Mouse (Mus musculus) kidney, postnatal 36 days (tissue): ENCODE results near the gene Lrrc75a.
A peak's percentile ranks its signal among the peaks of the same experiment; 100 is the strongest.

Experiments used
- DNase-seq, 2 experiments: peaks; one replicate each; pipeline ENCODE4 v3.0.0; 2021 to 2022; ENCODE audit warnings: mixed read lengths in 2 of 2

Lrrc75a gene

DNA sequence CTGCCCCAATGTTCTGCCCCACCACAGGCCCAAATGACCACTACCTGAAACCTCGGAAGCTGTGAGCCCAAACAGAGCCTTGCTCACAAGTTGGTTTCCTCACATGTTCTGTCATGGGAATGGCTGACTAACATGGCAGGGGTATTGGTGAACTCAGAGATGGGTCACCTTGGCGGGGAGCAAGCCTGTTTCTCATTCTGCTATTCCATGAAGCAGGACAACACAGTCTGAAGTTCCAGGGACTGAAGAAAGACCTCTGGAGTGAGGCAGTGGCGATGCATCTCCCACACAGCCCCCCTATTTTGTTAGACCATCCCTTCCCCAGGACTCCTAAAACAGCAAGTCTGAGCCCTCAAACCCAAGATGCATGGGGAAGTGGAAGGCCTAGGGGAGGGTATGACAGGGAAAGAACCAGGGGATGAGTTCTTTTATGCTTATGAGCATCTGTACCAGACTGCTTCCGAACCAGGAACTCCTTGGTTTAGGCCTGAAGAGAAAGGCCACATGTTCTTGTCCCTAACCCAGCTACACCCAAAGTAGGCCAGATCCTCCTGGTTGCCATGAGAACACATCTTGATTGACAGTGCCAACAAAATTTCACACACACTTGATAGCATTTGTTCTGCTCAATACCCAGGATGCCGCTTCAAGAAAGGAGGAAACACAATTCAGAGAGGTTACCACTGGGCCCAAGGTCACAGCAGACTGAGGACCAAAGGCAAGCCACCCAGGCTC lies 3.6 kb downstream of the Lrrc75a start:
- no peak for DNase-seq

DNA sequence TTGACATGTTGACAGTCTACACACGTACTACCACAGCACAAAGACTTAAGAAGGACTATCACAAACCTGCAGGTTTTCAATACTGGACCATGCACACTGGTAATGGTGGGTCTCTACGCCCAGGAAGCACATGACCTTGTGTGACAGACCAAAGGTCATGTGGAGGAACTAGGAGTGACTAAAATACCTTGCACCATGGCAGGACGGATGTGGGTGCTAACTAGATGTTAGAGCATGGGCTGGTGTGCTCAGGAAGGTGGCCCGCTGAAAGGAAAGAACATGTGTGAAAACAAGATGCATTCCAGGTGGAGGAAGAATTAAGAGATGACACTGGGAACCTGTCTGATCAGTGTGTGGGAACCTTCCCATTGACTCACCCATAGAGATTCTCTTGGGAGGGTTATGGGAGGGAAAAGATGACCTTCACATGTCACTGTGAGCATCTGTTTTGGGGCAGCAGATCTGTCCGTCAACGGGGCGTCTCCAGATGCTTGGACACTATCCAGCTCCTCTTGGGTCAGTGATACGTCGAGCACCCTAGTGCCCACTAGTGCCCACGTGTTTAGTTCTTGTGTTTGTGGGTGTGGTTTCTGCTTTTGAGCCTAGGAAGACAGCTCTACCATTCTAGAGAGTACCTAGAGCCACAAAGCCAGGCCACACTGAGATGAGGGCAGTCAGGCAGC lies 4.5 kb downstream of the Lrrc75a start:
- DNase-seq = no peak

DNA sequence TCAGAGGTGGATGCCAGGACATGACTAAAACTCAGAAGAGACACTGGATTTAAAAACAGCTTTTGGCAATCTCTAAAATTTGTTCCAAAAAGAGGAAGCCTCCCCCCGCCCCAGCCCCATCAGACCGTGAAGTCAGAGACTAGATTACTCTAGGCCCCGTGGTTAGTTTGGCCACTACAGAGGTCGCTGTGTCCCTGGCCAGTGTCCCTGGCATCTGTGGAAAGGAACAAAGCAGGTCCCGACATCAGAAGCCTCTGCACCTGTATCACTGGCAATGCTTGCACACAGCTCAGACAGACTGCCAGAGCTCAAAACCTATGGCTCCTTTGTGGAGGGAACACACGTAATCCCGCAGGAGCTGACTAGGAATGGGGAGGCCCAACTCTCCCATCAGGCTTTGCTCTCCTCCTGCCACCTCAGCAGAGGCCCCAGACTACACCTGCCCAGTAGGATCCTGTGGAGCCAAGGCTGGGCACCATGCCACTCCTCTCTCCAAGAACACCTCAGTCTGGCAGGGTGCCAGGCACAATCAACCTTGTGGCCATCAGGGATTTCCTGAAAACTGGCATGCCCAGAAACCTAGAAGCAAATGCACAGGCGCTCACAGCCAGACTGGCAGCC lies 5.2 kb downstream of the Lrrc75a start:
- peak; percentile 89 to 91 for DNase-seq

DNA sequence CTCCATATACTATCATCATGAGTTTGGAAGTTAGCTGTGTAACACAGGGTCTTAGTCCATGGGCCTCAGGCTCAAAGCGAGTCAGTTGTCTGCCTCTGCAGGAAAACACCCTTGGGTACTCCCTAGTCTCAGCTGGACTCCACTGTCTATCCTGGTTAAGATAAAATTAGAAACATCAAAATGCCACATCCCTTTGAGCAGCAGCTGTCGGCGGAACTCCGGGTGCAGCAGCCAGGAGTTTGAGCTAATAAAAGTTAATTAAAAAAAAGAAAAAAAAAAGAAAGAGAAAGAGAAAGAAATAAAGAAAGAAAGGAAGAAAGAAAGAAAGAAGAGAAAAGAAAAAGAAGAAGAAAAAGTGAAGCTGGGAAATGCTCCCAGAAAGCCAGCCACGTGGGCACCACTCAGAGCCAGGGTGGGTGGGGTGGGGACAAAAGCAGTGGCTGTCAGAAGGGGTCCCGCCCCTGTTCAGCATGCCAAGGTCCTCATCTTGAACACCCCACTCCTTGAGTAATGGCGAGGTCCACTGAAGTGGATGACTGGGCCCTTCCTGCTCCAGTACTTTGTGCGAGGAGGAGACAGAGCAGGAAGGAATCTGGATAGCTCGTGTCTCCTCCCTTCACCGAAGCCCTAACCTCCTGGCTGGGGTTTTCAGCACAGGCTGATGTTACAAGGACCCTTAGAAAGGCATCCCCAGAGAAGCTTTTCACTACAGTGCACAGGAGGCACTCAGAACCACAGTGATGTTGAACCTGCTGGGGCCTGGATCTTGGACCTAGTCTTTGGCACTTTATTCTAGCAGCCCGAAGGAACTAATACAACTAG lies 6.1 kb downstream of the Lrrc75a start:
- DNase-seq = no peak

DNA sequence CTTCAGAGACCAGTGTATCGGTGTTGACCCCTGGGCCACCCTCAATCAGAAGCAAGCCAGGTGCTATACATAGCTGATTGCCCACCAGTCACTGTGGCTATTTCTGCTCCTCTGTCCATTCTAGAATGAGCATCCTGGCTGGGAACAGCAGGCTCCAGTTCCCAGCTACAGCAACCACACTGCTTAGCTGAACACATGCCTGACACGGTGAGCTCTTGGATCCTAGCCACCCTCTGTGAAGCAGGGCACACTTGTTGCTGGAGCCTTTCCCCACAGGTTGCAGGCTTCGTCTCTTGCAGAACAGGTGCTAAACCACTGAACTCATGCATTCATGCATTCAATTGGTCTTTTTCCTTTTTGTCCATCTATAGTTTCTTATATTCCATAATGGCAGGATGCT lies 7.9 kb downstream of the Lrrc75a start:
- no peak for DNase-seq

DNA sequence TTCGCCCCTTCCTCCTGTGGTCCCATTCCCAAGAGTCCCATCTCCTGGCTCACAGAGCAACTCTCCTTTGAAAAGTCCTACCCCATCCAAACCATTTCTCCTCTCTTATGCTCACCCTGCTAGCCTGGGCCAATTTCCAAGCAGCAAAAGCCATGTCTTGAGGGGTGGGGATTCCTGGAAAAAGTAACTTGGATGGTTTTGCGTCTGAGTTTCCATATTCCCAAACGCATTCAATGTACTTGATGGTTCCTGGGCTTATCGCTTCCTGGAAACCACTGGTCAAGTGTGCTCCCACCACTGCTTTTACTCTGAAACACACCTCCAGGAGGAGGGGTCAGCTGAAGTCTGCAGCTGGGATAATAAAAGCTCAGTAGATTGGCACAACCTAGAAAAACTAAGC lies 9.9 kb downstream of the Lrrc75a start:
- no peak for DNase-seq

DNA sequence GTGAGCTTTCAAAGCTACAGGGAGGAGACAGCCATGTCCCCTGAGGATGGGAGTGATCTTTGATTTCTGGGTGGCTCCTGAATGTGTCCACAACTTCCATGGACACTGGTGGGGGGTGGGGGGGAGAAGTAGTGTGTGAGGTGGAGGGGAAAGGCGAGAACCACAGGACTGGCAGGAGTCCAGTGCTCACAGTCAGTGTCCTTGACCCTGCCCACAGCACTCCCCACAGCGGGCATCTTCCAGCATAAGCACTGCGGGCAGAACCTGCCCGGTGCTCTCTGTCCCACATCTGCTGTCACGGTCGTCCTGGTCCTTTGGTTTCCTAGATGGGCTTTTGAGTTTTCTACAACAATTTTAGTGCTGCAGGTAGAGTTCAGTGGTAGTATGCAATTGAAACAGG lies 10.5 kb downstream of the Lrrc75a start:
- no peak for DNase-seq

DNA sequence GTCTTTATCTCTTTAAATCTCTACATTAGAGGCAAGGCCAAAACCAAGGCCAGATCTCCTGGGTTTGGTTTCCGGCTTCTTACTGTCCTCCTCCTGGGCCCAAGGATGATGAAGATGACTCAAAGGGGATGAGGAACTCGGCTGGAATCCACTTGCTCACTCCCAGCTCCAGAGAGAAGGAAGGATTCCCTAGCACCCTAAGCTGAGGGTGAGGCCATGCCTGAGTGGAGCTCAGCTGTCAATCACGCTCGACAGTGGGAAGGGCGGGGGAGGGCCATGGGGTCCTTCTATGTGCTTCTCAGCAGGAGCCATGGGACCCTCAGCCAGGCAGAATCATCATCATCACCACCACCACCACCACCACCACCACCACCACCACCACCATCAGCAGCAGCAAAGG lies 10.9 kb downstream of the Lrrc75a start:
- no peak for DNase-seq

DNA sequence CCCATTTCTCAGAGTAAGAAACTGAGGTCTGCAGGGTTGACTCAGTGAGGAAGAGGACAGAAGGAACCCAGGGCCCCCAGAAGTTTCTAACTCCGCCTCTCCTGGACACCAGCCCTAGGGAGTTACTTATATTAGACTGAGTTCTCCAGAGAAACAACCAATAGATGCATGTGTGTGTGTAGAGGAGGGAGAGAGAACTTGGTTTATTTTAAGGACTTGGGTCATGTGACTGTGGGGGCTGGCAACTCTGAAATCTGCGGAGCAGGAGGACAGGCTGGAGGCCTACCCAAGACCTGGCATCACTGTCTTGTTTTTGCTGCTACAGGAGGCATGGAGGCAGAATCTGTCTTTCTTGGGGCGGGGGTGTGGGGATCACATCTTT lies 11.5 kb downstream of the Lrrc75a start:
- DNase-seq = peak; percentile 37 to 38

DNA sequence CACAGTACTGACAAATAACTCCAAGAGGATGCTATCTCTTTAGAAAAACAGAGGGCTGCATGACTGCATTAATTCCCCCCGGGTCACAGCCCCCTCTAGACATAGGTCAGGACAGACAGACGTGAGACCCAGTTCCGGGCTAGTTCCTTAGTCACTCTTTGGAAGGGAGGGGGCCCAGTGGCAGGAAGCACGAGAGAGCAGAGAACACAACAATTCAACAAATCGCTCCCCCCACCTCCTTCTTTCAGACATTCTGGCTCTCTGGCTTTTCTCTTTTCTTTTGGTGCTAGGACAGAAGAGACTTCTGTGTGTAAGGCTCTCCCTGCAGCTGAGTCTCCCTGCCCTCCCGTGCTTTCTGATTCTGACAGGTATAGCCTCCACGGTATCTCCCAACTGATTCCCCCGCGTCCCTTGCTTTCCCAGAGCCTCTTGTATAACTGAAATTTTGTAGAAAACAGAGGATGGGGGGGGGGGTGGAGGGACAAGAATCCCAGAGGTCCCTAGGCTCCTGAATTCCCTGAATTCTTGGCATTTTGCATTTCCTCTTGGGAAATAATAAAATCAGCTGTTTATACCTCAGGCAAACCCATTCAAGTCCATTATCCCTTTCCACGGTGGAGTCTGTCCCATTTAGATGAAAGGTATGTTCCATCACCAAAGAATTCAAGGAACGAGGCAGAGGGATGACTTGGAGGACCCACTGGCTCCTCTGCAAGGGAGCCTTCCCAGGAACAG lies 12.1 kb downstream of the Lrrc75a start:
- DNase-seq = peak in 1 of 2 experiments; percentile 32

DNA sequence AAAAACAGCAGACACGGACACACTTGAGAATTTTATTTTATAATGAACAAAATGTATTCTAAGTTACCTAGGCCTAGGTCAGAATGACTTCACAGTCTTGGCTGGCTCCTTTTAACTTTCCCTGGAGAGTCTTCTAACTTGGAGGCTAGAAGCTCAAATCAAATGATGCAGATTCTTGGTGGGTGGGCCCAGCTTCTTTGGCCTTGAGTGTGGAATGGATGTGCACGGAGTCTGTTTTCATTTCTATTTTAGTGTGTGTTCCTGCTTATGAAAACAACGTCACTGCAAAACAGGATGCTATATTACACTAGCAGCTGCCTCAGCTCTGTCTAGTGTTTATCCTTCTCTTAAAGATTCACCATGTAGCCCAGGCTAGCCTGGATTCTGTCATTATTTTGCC lies 12.9 kb downstream of the Lrrc75a start:
- no peak for DNase-seq

DNA sequence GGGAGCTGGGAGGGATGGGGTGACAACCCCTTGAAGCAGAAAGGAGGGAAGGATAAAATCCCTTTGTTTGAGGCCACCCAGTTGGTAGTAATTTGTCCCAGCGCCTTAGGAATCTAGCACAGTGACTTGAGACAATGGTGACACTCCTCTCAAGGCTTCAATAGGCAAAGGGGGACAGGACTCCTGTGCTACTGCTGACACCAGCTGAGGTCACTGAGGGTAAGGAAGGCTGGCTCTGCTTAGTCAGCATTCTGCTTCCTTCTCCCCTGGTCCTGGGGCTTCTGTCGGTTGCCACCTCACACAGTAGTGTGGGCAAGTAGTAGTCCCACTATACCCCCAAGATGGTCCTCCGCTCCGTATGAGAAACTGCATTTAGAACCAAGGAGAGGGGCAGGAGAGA lies 17.2 kb downstream of the Lrrc75a start:
- DNase-seq = no peak

DNA sequence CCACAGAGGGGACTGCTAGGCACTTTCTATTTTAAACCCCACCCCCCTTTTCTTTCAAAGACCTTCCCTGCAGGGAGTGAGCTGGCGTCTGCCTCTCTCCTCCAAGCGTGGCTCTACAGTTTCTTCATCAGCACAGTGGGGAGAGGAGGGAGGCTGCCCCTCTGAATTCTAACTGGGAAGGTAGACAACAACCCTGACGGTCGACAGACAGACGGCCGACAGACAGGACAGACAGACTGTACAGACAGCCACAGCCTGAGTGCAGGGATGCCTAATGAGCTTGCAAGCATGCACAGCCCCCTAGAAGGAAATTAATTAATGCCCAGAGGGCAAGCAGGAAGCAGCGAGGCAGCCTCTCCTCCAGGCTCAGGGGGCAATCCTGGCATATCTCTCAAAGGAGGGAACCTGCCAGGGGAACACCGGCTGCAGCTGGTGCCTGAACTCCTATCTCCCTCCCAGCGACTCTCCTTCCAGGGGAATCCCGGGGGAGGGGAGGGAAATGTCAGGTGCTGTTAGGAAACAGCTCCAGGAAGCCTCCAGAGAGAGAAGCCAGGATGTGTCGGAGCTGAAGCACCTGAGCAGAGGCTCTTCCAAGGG lies 18.0 kb downstream of the Lrrc75a start:
- no peak for DNase-seq

DNA sequence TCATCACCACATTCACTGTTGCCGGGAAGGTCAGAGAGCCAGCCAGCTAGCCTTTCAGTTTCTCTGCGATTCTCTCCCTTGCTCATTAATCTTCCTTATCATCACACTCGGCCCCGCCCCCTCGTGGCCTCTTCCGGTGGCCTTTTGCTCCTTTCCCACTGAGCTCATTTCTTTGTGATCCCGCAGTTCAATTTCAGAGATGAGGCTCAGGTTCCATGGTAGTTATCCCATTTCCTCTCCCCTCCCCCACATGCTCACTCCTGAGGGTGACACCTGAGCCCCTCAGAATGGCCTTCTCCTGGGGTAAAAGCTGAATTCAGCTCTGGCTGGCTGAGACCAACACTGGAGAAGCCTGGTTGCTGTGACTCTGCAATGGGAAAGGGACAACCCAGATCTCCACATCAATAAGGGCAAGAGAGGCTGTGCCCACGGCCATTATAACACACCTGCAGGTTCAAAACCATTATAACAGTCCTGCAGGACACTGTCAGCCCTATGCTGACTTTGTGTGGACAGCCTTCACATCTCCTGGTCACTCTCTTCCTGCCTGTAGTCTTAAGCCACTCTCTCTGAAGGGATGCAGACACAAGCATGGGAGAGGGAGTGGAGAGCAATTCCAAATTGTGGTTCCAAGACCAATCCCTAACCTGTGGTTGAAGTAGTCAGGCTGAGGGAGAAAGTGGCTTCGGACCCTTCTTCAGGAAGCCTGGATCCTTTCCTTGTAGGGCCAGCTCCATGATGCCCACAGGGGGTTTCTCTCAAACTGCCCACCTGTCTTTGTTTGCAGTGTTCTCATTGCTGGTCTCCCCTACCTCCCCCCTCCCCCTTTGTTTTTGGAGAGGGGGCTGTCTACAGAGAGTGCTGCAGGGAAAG lies 18.7 kb downstream of the Lrrc75a start:
- DNase-seq = peak; percentile 40 to 67

DNA sequence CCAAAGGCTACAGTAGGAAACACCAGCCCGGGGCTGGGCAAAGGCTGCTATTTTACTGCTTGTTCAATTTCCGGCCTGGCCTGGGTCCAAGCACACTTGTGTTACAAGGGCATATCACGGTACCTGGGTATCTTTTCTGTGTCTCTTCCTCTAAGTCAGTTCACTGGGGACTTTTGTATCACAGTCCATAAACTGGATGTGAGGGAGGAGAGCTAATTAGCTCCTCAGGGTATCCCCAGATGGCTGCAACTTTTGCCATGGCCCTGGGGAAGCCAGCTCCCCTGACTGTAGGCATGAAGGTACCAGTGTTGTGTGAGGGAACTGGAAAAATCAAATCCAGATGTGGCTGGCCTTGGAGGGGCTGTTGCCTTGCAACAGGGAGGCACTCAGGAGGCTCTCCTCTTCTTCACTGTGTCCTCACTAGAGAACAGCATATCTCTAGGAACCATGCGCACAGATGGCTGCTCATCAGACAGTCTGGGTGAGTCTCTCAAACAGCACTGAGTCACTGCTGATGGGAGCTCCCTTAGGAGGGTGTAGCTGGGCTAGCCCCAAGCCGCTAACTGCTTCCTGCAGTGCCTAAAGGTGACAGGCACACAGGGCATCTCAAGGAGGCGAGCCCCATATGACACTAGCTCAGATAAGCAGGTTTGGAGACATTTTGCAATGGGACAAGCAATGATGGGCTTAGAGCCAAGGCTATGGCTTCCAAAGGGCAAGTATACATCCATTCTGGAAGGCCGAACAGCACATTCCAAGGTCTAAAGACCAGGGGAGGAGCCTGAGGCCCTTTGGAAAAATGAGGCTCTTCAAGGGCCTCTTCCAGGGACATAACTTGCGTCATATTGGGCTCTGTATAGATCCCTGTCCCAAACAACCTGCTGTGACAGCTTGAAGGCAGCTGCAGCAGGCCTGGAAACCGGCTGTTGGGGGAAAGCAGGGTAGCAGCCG lies 23.7 kb downstream of the Lrrc75a start:
- DNase-seq = peak; percentile 45 to 73

DNA sequence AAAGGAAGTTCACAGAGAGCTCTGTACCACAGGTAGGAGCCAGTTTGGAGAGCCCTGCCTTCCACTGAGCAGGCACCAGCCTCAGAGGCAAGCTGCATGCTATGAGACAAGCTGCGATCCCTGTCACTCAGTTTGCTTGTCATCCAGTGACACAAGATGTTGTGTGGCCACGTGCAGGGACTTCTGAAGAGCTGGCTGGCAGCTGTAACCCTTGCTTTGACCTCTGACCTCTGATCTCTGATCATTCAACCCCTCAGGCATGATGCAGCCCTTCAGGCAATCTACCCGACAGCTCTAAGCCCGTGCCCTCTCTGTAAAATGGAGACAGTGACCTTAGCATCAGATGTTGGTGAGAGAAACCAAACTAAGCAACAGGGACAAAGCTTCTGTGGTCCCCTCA lies 25.5 kb downstream of the Lrrc75a start:
- no peak for DNase-seq

DNA sequence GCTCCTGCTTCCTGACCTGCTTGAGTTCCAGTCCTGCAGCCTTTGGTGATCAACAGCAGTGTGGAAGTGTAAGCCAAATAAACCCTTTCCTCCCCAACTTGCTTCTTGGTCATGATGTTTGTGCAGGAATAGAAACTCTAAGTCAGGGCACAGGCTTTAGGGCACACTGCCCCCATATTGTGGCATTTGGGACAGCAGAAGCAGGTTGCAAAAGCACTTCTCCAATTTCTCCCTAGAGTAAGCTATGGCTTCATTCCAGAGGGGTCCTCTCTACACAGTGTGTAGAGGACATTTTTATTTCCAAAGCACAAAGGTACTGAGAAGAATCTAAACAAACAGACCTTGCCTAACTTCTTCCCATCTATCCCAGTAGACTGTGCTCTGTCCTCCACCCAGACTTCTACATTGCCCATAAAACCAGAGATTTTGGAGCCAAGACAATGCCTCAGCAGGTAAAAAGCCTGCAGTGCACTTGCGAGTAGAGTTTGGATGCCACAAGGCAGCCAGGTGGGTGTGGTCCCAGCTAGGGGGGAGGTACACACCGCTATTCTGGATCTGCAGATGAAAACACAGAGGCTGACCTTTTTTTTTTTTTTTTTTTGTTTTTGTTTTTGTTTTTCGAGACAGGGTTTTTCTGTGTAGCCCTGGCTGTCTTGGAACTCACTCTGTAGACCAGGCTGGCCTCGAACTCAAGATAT lies 26.6 kb downstream of the Lrrc75a start:
- no peak for DNase-seq

DNA sequence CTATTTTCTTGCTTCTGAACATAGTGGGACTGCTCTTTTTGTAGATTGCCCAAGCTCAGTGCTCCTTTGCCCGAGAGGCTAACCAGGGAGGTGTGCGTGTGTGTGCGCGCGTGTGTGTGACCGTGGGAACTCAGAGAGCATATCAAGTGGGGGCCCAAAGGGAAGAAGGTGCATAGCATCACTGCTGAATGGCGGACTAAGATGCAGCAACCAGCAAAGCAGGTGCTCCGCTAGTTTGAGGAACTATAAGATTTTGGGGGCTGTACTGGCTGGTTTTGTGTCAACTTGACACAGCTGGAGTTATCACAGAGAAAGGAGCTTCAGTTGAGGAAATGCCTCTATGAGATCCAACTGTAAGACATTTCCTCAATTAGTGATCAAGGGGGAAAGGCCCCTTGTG lies 27.2 kb downstream of the Lrrc75a start:
- DNase-seq = no peak

DNA sequence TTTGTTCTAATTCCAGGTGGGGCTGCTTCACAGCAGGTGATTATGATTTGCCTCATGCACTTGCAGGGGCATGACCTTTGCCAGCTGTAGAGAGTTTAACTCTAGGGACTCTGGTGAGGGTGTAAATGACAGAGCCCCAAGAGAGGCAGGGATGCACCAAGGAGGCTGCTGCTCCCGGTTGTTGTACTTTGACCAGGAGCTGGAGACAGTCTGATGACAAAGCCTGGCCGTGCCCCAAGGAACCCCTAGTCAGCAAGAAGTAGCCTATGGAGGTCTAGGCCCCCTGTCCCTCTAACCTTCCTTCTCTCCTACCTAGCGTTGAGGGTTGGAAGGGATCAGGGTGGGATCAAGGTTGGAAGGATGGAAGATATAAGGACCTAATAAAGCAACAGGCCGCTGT lies 32.9 kb downstream of the Lrrc75a start:
- DNase-seq = no peak
